Mouse (Mus musculus) bone marrow macrophage, adult 2 months (primary cell): ENCODE measurements around the gene Gapvd1.

Experiments
- CTCF ChIP-seq: IDR thresholded peaks from 2 replicates; pipeline ENCODE4 v1.5.1; 2012; ENCODE audit warnings: low read depth, mild to moderate bottlenecking, low read length, moderate library complexity
- POLR2A ChIP-seq: IDR thresholded peaks from 2 replicates; pipeline ENCODE4 v1.6.1; 2012; ENCODE audit warnings: mild to moderate bottlenecking, low read depth, low read length, borderline replicate concordance

GRCm38 (mm10) chr2:34804172-34804571 lies 49.1 kb upstream of the Gapvd1 start:
- no peak for TF ChIP-seq POLR2A
- TF ChIP-seq CTCF = no peak
